Mouse (Mus musculus) neutrophil, adult 65 days (primary cell): ENCODE results near the gene Xab2. TPM values are rescaled to one million over a fixed set of nuclear protein-coding genes. Genes with fewer than 3 reads are reported as not detected.

Experiments
- total RNA-seq: library from RNA; stranded (reverse); gene quantifications from 2 replicates; pipeline ENCODE4 v1.2.4, GENCODE M21; 2023

The Xab2 gene
- 45.1 and 47.4 TPM in 2 replicates for total RNA-seq

GRCm38 (mm10) chr8:3621199-3621970 is at the start of gene Xab2, which contains the start of gene Pet100:
Gene Xab2 (minus strand): TSS chr8:3621316.
Gene Pet100 (plus strand): TSS chr8:3621548.

DNA sequence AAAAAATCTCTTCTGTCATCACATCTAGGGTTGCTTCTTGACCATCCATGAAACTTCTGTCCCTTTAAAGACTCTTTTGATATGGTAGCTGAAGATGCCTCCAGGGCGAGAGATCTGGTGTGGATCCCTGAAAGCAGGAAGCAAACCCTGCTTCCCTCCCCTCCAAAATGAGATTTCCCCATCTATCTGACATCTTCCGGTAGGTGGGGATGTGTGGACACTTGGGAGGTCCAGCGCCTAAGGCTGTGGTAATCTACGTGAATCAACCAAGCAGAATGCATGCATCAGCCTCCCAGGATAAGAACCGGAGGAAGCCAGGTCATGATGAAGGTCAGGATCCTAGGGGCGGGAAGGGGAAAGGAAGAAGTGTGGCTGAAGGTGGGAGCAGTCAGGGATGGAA is 44.4 kb upstream of the Xab2 start, which contains the start of gene Mcemp1:
Gene Mcemp1, plus strand, starts transcription at position 248 of the 400 bp plus-strand sequence.

DNA sequence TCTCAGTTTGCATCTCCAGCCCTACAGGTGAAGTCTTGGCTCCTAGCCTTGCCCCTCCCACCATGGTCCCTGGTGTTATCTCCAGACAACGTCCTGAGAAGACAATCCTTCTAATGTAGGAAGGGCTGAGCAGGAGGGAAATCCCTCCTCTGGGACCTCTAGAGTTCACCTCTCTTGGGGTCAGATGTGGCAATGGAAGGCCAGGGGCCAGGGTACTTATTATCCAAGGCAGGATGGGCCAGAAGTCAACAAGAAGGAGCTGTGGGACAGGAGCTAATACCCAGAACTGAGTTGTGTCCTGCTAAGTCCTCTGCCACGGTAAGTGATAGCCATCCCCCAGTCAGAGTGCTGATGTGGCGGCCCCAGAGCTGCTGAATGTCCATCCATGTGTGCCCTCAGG is 34.4 kb upstream of the Xab2 start, which contains the start of gene Retn:
Gene Retn, plus strand, starts transcription at position 245 of the 400 bp plus-strand sequence.

DNA sequence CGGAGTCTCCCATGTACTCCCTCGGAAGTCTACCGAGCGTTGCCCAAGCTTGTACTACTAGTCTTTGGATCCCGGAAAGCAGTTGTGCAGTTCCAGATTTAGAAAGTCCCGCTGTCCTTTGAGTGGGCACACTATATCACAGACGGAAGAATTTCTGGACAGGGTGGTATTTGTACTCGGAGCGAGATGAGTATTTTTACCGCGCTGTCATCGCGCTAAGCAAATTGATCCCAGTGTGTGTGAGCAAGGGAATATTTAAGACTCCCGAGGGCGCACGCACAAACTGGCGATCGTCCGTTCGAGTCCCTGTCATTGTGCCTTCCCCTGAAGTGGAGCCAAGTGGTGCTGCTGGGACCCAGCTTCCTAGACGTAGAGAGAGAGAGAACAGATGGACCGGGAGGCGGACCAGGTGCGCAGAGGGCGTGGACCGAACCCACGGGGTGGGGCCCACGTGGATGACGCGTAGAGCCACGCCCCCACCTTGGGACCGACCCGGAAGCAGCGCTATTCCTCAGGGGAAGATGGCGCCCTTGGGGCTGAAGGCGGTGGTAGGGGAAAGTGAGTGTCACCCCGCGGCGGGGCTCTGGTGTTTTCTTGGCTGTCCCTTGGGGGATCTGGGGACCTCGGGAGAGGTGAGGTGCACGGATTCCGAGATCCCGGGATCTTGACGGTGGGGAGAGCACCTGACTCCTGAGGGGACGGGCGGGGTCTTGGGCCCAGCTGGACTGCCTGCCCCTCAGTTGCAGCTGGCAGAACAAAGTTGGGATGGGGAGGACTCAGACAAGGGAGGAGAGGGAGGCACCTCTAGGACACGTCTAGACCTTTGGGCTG is 9.7 kb upstream of the Xab2 start, which contains the start of gene Stxbp2:
Gene Stxbp2, plus strand, starts transcription at position 309 of the 831 bp plus-strand sequence.

GRCm38 (mm10) chr8:3625445-3625844 is 4.3 kb upstream of the Xab2 start, which contains the start of gene Pcp2:
Gene Pcp2 (minus strand): TSS chr8:3625545.

DNA sequence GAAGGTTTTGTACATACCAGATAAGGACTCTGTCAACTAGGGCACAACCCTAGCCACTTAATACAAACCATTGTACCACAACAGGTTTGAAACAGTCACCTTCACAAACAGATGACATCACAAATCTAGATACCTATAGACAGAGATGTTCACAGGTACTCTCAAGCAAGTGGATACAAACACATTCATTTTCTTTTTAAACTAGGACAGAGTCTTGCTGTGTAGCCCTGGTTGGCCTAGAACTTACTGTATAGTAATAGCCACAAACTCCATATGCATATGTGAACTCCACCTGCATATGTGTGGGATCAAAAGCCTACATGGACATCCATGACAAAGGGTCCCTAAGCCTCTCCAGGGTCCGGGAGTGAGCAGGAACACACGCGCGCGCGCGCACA is 34.1 kb downstream of the Xab2 start, which contains the start of gene Camsap3:
Gene Camsap3, plus strand, starts transcription at position 301 of the 398 bp plus-strand sequence.

GRCm38 (mm10) chr8:3567641-3568371 is 53.3 kb downstream of the Xab2 start, which contains the start of gene C330021F23Rik:
Gene C330021F23Rik (plus strand): TSS chr8:3567990.

Other genes starting within 250 kb of the Xab2 start
- 92.2 and 115 TPM in 2 replicates for gene Arhgef18, start 228.3 kb downstream of the Xab2 start, total RNA-seq
- gene Pex11g, start 153.6 kb downstream of the Xab2 start, total RNA-seq = 0.50 and 1.0 TPM in 2 replicates
- gene Tex45, start 150.5 kb downstream of the Xab2 start, total RNA-seq = 1.7 and 3.9 TPM in 2 replicates
- gene Zfp358, start 128.2 kb downstream of the Xab2 start, total RNA-seq = 3.0 and 5.0 TPM in 2 replicates
- gene Mcoln1, start 120.9 kb downstream of the Xab2 start, total RNA-seq = 26.7 and 31.6 TPM in 2 replicates
- 20.0 and 20.5 TPM in 2 replicates for gene Pnpla6, start 105.9 kb downstream of the Xab2 start, total RNA-seq
- not detected in 2 replicates for gene C330021F23Rik, start 53.3 kb downstream of the Xab2 start, total RNA-seq
- gene Camsap3, start 34.0 kb downstream of the Xab2 start, total RNA-seq = 0.16 TPM in 1 of 2 replicates, not detected in the other
- 122 and 124 TPM in 2 replicates for gene Pet100, start 232 bp upstream of the Xab2 start, total RNA-seq
- gene Pcp2, start 4.2 kb upstream of the Xab2 start, total RNA-seq = not detected in 2 replicates
- gene Stxbp2, start 9.6 kb upstream of the Xab2 start, total RNA-seq = 317 and 390 TPM in 2 replicates
- 1.4 and 1.9 TPM in 2 replicates for gene Retn, start 34.5 kb upstream of the Xab2 start, total RNA-seq
- gene Mcemp1, start 44.4 kb upstream of the Xab2 start, total RNA-seq = 329 and 340 TPM in 2 replicates
- gene Fcor, start 51.0 kb upstream of the Xab2 start, total RNA-seq = 4.6 and 5.0 TPM in 2 replicates
- gene Trappc5, start 55.0 kb upstream of the Xab2 start, total RNA-seq = 10.4 and 12.5 TPM in 2 replicates
- 0.18 and 0.35 TPM in 2 replicates for gene Fcer2a, start 72.9 kb upstream of the Xab2 start, total RNA-seq
- not detected in 2 replicates for gene Clec4g, start 99.3 kb upstream of the Xab2 start, total RNA-seq
- 2.9 and 4.1 TPM in 2 replicates for gene Cd209a, start 127.7 kb upstream of the Xab2 start, total RNA-seq
- not detected in 2 replicates for gene Cd209e, start 233.0 kb upstream of the Xab2 start, total RNA-seq